Mouse (Mus musculus): Measurements from ENCODE around the gene Hoxb2. TPM values are rescaled to one million over a fixed set of nuclear protein-coding genes. Genes with fewer than 3 reads are reported as not detected.

The Hoxb2 gene
- polyA plus RNA-seq, 1 experiment from 2014 or later: 7.5 TPM

GRCm38 (mm10) chr11:96336597-96336996 is 13.7 kb upstream of the Hoxb2 start:
- 11% methylated on average over 2 of the region's 2 CpGs for WGBS
- Histone ChIP-seq H3K9ac (ENCODE audit: low read depth, low read length) (no peak overlapping the region), H3K4me1 (ENCODE audit: control insufficient read depth, insufficient read depth, low read length) (no peaks in the 10 kb centered on the region), H3K27ac (replicated peaks; ENCODE audit: low read depth, low read length) (no peak overlapping the region), H3K27me3 (replicated peaks; ENCODE audit: control insufficient read depth, insufficient read depth, low read length) (peaks cover 99% of the 10 kb centered on the region), H3K9me3 (ENCODE audit: control insufficient read depth, low read length) (no peaks in the 10 kb centered on the region), H3K36me3 (ENCODE audit: control insufficient read depth, insufficient read depth, low read length) (no peaks in the 10 kb centered on the region), H3K4me2 (ENCODE audit: low read depth, low read length) (no peak overlapping the region), H3K4me3 (ENCODE audit: low read depth, low read length) (no peak overlapping the region)
- DNase-seq (ENCODE audit: low spot score): no peak
- ATAC-seq (ENCODE audit: low read depth): no peak

DNA sequence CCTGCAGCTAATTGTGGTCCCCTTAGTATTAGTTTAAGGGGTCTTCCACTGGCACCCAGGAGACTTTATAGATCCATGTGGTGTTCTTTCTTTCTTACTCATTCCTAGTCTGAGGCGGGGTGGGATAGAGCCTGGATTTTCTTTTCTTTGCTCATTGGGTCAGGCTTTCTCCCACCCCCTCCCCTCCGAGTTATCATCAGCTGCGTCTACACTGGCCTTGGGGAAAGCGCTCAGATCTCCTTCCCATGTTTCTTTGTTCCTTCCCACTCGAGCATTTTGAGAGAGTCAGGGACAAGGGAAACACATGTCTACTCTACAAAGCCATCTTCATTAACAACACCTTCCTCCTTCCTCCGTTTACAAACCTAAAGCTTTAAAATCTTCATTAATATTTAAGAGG is 13.3 kb upstream of the Hoxb2 start:
- Histone ChIP-seq H3K9me3 (ENCODE audit: control insufficient read depth, low read length) (no peaks in the 10 kb centered on the region), H3K9ac (ENCODE audit: low read depth, low read length) (no peak overlapping the region), H3K4me1 (ENCODE audit: control insufficient read depth, insufficient read depth, low read length) (no peaks in the 10 kb centered on the region), H3K27me3 (replicated peaks; ENCODE audit: control insufficient read depth, insufficient read depth, low read length) (peaks cover 99% of the 10 kb centered on the region), H3K36me3 (ENCODE audit: control insufficient read depth, insufficient read depth, low read length) (no peaks in the 10 kb centered on the region), H3K27ac (replicated peaks; ENCODE audit: low read depth, low read length) (no peak overlapping the region), H3K4me2 (ENCODE audit: low read depth, low read length) (no peak overlapping the region), H3K4me3 (ENCODE audit: low read depth, low read length) (no peak overlapping the region)
- 3% methylated on average over 6 of the region's 6 CpGs for WGBS
- ATAC-seq (ENCODE audit: low read depth): no peak
- DNase-seq (ENCODE audit: low spot score): no peak

DNA sequence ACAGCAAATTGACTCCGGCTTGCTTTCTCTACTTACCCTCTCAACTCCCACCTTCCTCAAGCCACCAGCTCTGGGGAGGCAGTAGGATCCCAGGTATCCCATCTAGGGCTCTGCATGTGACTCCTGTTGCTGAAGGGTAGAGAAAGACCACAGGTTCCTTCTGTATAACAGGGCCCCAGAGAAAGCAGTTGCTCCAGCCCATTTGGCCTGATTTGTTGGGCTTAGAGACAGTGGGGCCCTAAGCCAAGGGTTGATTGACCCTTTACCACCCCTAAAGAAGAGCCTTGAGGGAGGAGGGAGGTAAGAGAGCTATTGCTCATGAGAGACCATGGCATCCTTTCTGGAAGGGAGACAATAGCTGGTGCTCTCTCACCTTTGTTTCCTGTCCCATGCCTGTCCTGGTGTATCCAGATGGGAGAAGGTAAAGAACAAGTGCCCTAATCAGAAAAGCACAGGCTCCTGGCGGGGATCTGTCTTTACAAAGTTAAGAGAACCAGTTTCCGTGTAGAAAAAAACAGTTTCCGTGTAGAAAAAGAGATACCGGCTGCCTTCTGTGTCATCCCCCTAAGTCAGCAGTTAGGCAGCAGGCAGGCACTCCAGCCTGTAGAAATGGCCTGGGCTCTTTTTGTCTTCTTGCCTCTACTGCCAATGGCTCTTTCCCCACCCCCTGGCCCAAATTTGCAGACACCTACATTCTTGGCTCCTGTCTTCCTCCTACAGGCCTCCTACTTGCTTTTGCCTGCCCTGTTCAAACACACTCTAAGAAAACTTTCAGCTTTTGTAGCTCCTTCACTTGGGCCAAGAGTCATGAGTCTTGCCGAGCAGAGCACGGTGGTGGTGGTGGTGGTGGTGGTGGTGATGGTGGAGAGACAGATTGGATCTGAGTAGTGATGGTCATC is 11.1 kb upstream of the Hoxb2 start:
- H3K27ac ChIP-seq (replicated peaks; ENCODE audit: low read depth, low read length): no peak overlapping the region
- no peak overlapping the region for H3K4me3 ChIP-seq (ENCODE audit: low read depth, low read length)
- H3K27me3 ChIP-seq (replicated peaks; ENCODE audit: control insufficient read depth, insufficient read depth, low read length): peaks cover 99% of the 10 kb centered on the region
- DNase-seq (ENCODE audit: low spot score) (no peak), ATAC-seq (ENCODE audit: low read depth) (no peak)
- H3K9ac ChIP-seq (ENCODE audit: low read depth, low read length): no peak overlapping the region
- no peaks in the 10 kb centered on the region for H3K9me3 ChIP-seq (ENCODE audit: control insufficient read depth, low read length)
- no peaks in the 10 kb centered on the region for H3K4me1 ChIP-seq (ENCODE audit: control insufficient read depth, insufficient read depth, low read length)
- WGBS: 20% methylated on average over 7 of the region's 7 CpGs
- no peaks in the 10 kb centered on the region for H3K36me3 ChIP-seq (ENCODE audit: control insufficient read depth, insufficient read depth, low read length)
- H3K4me2 ChIP-seq (ENCODE audit: low read depth, low read length): no peak overlapping the region

- Histone ChIP-seq H3K27ac (replicated peaks; ENCODE audit: low read depth, low read length) (no peak overlapping the region; the same call in 1 of the 2 replicates), H3K4me2 (ENCODE audit: low read depth, low read length) (peak overlapping the region; percentile 43; the same call in 1 of the 2 replicates), H3K36me3 (ENCODE audit: control insufficient read depth, insufficient read depth, low read length) (no peaks in the 10 kb centered on the region), H3K9me3 (ENCODE audit: control insufficient read depth, low read length) (no peaks in the 10 kb centered on the region), H3K4me3 (ENCODE audit: low read depth, low read length) (peak overlapping the region; percentile 22; the same call in 1 of the 2 replicates), H3K4me1 (ENCODE audit: control insufficient read depth, insufficient read depth, low read length) (no peaks in the 10 kb centered on the region), H3K9ac (ENCODE audit: low read depth, low read length) (peak overlapping the region; percentile 34; the same call in 1 of the 2 replicates), H3K27me3 (replicated peaks; ENCODE audit: control insufficient read depth, insufficient read depth, low read length) (peaks cover 99% of the 10 kb centered on the region)
- 0 out of 2 replicates have a peak, but pooled peaks have one; percentile 13 for ATAC-seq (ENCODE audit: low read depth)
- WGBS: 3% methylated on average over 25 of the region's 36 CpGs
- DNase-seq (ENCODE audit: low spot score): no peak
Observed at GRCm38 (mm10) chr11:96340698-96341365, 9.5 kb upstream of the Hoxb2 start.

- no peaks in the 10 kb centered on the region for H3K36me3 ChIP-seq (ENCODE audit: control insufficient read depth, insufficient read depth, low read length)
- peaks cover 99% of the 10 kb centered on the region for H3K27me3 ChIP-seq (replicated peaks; ENCODE audit: control insufficient read depth, insufficient read depth, low read length)
- peak overlapping the region; percentile 16 for H3K4me3 ChIP-seq (ENCODE audit: low read depth, low read length)
- H3K9ac ChIP-seq (ENCODE audit: low read depth, low read length): peak overlapping the region; percentile 17; the same call in 1 of the 2 replicates
- 2% methylated on average over 40 of the region's 40 CpGs for WGBS
- DNase-seq (ENCODE audit: low spot score) (no peak), ATAC-seq (ENCODE audit: low read depth) (no peak)
- H3K4me2 ChIP-seq (ENCODE audit: low read depth, low read length): peak overlapping the region; percentile 43
- no peaks in the 10 kb centered on the region for H3K4me1 ChIP-seq (ENCODE audit: control insufficient read depth, insufficient read depth, low read length)
- no peak overlapping the region; the same call in 1 of the 2 replicates for H3K27ac ChIP-seq (replicated peaks; ENCODE audit: low read depth, low read length)
- H3K9me3 ChIP-seq (ENCODE audit: control insufficient read depth, low read length): no peaks in the 10 kb centered on the region
Observed at GRCm38 (mm10) chr11:96341701-96342575, 8.4 kb upstream of the Hoxb2 start.

DNA sequence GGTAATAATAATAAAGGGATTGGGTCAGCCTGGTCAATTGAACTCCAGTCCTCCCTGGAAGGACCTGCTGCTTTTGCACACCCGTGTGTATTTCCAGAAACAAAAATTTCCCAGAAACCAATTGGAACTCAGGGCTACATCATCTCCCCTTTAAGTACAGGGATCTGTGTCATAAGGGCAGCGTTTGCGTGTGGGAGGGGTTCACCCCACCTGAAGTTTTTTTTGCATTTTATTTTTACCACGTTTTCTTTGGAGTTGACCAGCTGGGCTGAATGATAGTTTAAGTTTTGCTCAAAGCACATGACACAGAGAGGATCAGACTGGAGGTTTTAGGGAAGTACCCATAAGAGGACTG is 7.8 kb upstream of the Hoxb2 start:
- WGBS: 3% methylated on average over 4 of the region's 4 CpGs
- no peaks in the 10 kb centered on the region for H3K4me1 ChIP-seq (ENCODE audit: control insufficient read depth, insufficient read depth, low read length)
- DNase-seq (ENCODE audit: low spot score) (no peak), ATAC-seq (ENCODE audit: low read depth) (no peak)
- no peak overlapping the region; the same call in 1 of the 2 replicates for H3K27ac ChIP-seq (replicated peaks; ENCODE audit: low read depth, low read length)
- no peak overlapping the region for H3K9ac ChIP-seq (ENCODE audit: low read depth, low read length)
- H3K27me3 ChIP-seq (replicated peaks; ENCODE audit: control insufficient read depth, insufficient read depth, low read length): peaks cover 97% of the 10 kb centered on the region
- no peaks in the 10 kb centered on the region for H3K9me3 ChIP-seq (ENCODE audit: control insufficient read depth, low read length)
- peak overlapping the region; percentile 16; the same call in 1 of the 2 replicates for H3K4me3 ChIP-seq (ENCODE audit: low read depth, low read length)
- H3K4me2 ChIP-seq (ENCODE audit: low read depth, low read length): peak overlapping the region; percentile 43; the same call in 1 of the 2 replicates
- H3K36me3 ChIP-seq (ENCODE audit: control insufficient read depth, insufficient read depth, low read length): no peaks in the 10 kb centered on the region

- Histone ChIP-seq H3K4me2 (ENCODE audit: low read depth, low read length) (peak overlapping the region; percentile 18; the same call in 1 of the 2 replicates), H3K4me1 (ENCODE audit: control insufficient read depth, insufficient read depth, low read length) (no peaks in the 10 kb centered on the region), H3K27ac (replicated peaks; ENCODE audit: low read depth, low read length) (no peak overlapping the region; the same call in 1 of the 2 replicates), H3K9me3 (ENCODE audit: control insufficient read depth, low read length) (no peaks in the 10 kb centered on the region), H3K9ac (ENCODE audit: low read depth, low read length) (no peak overlapping the region), H3K27me3 (replicated peaks; ENCODE audit: control insufficient read depth, insufficient read depth, low read length) (peaks cover 96% of the 10 kb centered on the region), H3K36me3 (ENCODE audit: control insufficient read depth, insufficient read depth, low read length) (no peaks in the 10 kb centered on the region), H3K4me3 (ENCODE audit: low read depth, low read length) (no peak overlapping the region)
- ATAC-seq (ENCODE audit: low read depth) (no peak), DNase-seq (ENCODE audit: low spot score) (no peak)
- WGBS: 18% methylated on average over 2 of the region's 2 CpGs
Observed at GRCm38 (mm10) chr11:96343206-96343745, 7.0 kb upstream of the Hoxb2 start.

Measured in embryonic facial prominence, embryonic 14.5 days (tissue).